Mouse (Mus musculus) cerebellum, adult (tissue): ENCODE measurements around the gene Olfr851.

ENCODE experiments used
- ATAC-seq: cut with Nextera tagmentation; 2 replicates; pipeline ENCODE4 v1.9.2; 2017; ENCODE audit warnings: mild to moderate bottlenecking, moderate library complexity, mixed read lengths; ENCODE audit not compliant: insufficient number of reproducible peaks, low FRiP score, low TSS enrichment

Olfr851 gene

GRCm38 (mm10) chr9:19492995-19493394 lies at the start of gene Olfr851:
TSS of gene Olfr851 (plus strand) at chr9:19493295.
- ATAC-seq: no peak

- ATAC-seq: no peak
Measured at GRCm38 (mm10) chr9:19478148-19478547, 14.9 kb upstream of the Olfr851 start, which contains the start of gene Olfr850. TSS of gene Olfr850 (minus strand) at chr9:19478248.

GRCm38 (mm10) chr9:19540976-19541375 lies 47.9 kb downstream of the Olfr851 start, which contains the start of gene Olfr853:
TSS of gene Olfr853 (minus strand) at chr9:19541076.
- no peak for ATAC-seq
